Mouse (Mus musculus): ENCODE measurements around the gene Tsg101.

DNA sequence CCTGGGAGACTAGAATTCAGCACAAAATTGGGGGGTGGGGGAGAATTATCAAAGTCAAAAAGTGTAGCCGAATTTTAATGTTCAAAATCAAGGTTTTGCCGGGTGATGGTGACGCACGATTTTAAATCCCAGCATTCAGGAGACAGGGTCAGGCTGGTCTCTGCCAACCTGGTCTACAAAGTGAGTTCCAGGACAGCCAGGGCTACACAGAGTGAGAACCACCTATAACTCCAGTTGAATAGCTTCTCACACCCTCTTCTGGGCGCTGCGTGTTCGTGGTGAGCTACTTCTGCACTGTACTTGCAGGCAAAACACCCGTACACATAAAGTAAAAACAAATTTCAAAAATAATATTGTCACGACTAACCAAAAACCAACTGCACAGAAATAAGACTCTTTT, 39.1 kb upstream of the Tsg101 start:
- TF ChIP-seq CTCF (IDR thresholded peaks at IDR 0.05; ENCODE audit: low read depth) (no peak), EP300 (optimal IDR thresholded peaks at IDR 0.05) (no peak)

Data from stomach, postnatal 0 days (tissue).